Mouse (Mus musculus): ENCODE results near the gene Slc35d1. TPM values are rescaled to one million over a fixed set of nuclear protein-coding genes. Genes with fewer than 3 reads are reported as not detected.

The Slc35d1 gene
- total RNA-seq, 2 experiments from 2014 or later: 5.0 to 20.6 TPM

Other genes with a start within 250 kb of the Slc35d1 start
- gene Tctex1d1, start 236.6 kb downstream of the Slc35d1 start, total RNA-seq (2014; fragmentation: Nextera tagmentation): 9.4 and 25.4 TPM in 2 replicates
- gene Tctex1d1, start 236.6 kb downstream of the Slc35d1 start, total RNA-seq (2017): 22.0 and 28.2 TPM in 2 replicates
- not detected in 2 replicates for gene Insl5, start 188.3 kb downstream of the Slc35d1 start, total RNA-seq (2014; fragmentation: Nextera tagmentation)
- not detected in 2 replicates for gene Insl5, start 188.3 kb downstream of the Slc35d1 start, total RNA-seq (2017)
- 50.9 and 69.9 TPM in 2 replicates for gene Mier1, start 100.8 kb downstream of the Slc35d1 start, total RNA-seq (2014; fragmentation: Nextera tagmentation)
- gene Mier1, start 100.8 kb downstream of the Slc35d1 start, total RNA-seq (2017): 60.5 and 63.6 TPM in 2 replicates
- 1.7 and 8.1 TPM in 2 replicates for gene Wdr78, start 100.6 kb downstream of the Slc35d1 start, total RNA-seq (2014; fragmentation: Nextera tagmentation)
- 1.2 and 1.7 TPM in 2 replicates for gene Wdr78, start 100.6 kb downstream of the Slc35d1 start, total RNA-seq (2017)
- gene 4921539E11Rik, start 75.7 kb upstream of the Slc35d1 start, total RNA-seq (2014; fragmentation: Nextera tagmentation): not detected in 2 replicates
- gene 4921539E11Rik, start 75.7 kb upstream of the Slc35d1 start, total RNA-seq (2017): not detected in 2 replicates
- gene Oma1, start 98.6 kb upstream of the Slc35d1 start, total RNA-seq (2014; fragmentation: Nextera tagmentation): 18.2 and 20.6 TPM in 2 replicates
- gene Oma1, start 98.6 kb upstream of the Slc35d1 start, total RNA-seq (2017): 54.6 and 71.3 TPM in 2 replicates

All from granulocyte monocyte progenitor cell, adult 5-6 weeks (primary cell).